Mouse (Mus musculus): ENCODE data around the gene Aurkaip1. TPM values are rescaled to one million over a fixed set of nuclear protein-coding genes. Genes with fewer than 3 reads are reported as not detected.

Aurkaip1 gene
- total RNA-seq (2023) = 77.3 TPM

GRCm38 (mm10) chr4:155831205-155831766 lies at the start of gene Aurkaip1:
Gene Aurkaip1 (plus strand): TSS chr4:155831272.

GRCm38 (mm10) chr4:155785819-155786218 lies 45.3 kb upstream of the Aurkaip1 start, which contains the start of gene Tmem88b:
Gene Tmem88b (minus strand): TSS chr4:155785874.

GRCm38 (mm10) chr4:155790021-155790489 lies 41.0 kb upstream of the Aurkaip1 start, which contains the start of gene Ankrd65:
Gene Ankrd65 (plus strand): TSS chr4:155790439.

GRCm38 (mm10) chr4:155802741-155803339 lies 28.2 kb upstream of the Aurkaip1 start, which contains the start of gene Mrpl20:
Gene Mrpl20 (plus strand): TSS chr4:155802878.

GRCm38 (mm10) chr4:155811929-155812664 lies 19.0 kb upstream of the Aurkaip1 start, which contains the start of gene Ccnl2:
Gene Ccnl2 (plus strand): TSS chr4:155812489.

GRCm38 (mm10) chr4:155839483-155839910 lies 8.4 kb downstream of the Aurkaip1 start, which contains the start of gene Mxra8:
Gene Mxra8 (plus strand): TSS chr4:155839680.

GRCm38 (mm10) chr4:155846871-155847578 lies 16.0 kb downstream of the Aurkaip1 start, which contains the start of gene Dvl1:
Gene Dvl1 (plus strand): TSS chr4:155847402.

GRCm38 (mm10) chr4:155863001-155863400 lies 31.9 kb downstream of the Aurkaip1 start, which contains the start of gene Tas1r3:
Gene Tas1r3 (minus strand): TSS chr4:155863362.

GRCm38 (mm10) chr4:155869317-155870033 lies 38.4 kb downstream of the Aurkaip1 start, which contains the start of the genes Cptp and Ints11:
Gene Cptp (minus strand): TSS chr4:155869440.
Gene Ints11 (plus strand): TSS chr4:155869546.

Other genes starting within 250 kb of the Aurkaip1 start
- 32.1 TPM for gene Slc35e2, start 229.9 kb upstream of the Aurkaip1 start, total RNA-seq (2023)
- 173 TPM for gene Cdk11b, start 206.4 kb upstream of the Aurkaip1 start, total RNA-seq (2023)
- not detected for gene Gm10563, start 185.9 kb upstream of the Aurkaip1 start, total RNA-seq (2023)
- gene Mmp23, start 177.9 kb upstream of the Aurkaip1 start, total RNA-seq (2023) = not detected
- 43.4 TPM for gene Mib2, start 162.1 kb upstream of the Aurkaip1 start, total RNA-seq (2023)
- gene Fndc10, start 136.9 kb upstream of the Aurkaip1 start, total RNA-seq (2023) = 6.3 TPM
- gene Ssu72, start 126.5 kb upstream of the Aurkaip1 start, total RNA-seq (2023) = 66.8 TPM
- gene Tmem240, start 96.5 kb upstream of the Aurkaip1 start, total RNA-seq (2023) = 0.46 TPM
- gene Atad3a, start 70.2 kb upstream of the Aurkaip1 start, total RNA-seq (2023) = 54.1 TPM
- not detected for gene Vwa1, start 56.6 kb upstream of the Aurkaip1 start, total RNA-seq (2023)
- not detected for gene Tmem88b, start 45.4 kb upstream of the Aurkaip1 start, total RNA-seq (2023)
- not detected for gene Ankrd65, start 40.8 kb upstream of the Aurkaip1 start, total RNA-seq (2023)
- 42.1 TPM for gene Mrpl20, start 28.4 kb upstream of the Aurkaip1 start, total RNA-seq (2023)
- 224 TPM for gene Ccnl2, start 18.8 kb upstream of the Aurkaip1 start, total RNA-seq (2023)
- 2.2 TPM for gene Mxra8, start 8.4 kb downstream of the Aurkaip1 start, total RNA-seq (2023)
- gene Dvl1, start 16.1 kb downstream of the Aurkaip1 start, total RNA-seq (2023) = 65.7 TPM
- 1.3 TPM for gene Tas1r3, start 32.1 kb downstream of the Aurkaip1 start, total RNA-seq (2023)
- 16.1 TPM for gene Cptp, start 38.2 kb downstream of the Aurkaip1 start, total RNA-seq (2023)
- gene Ints11, start 38.3 kb downstream of the Aurkaip1 start, total RNA-seq (2023) = 63.0 TPM
- gene Pusl1, start 60.5 kb downstream of the Aurkaip1 start, total RNA-seq (2023) = 46.0 TPM
- 48.0 TPM for gene Acap3, start 60.5 kb downstream of the Aurkaip1 start, total RNA-seq (2023)
- 114 TPM for gene Ube2j2, start 112.6 kb downstream of the Aurkaip1 start, total RNA-seq (2023)
- gene C1qtnf12, start 131.0 kb downstream of the Aurkaip1 start, total RNA-seq (2023) = 3.1 TPM
- 2.8 TPM for gene B3galt6, start 161.4 kb downstream of the Aurkaip1 start, total RNA-seq (2023)
- 167 TPM for gene Sdf4, start 161.6 kb downstream of the Aurkaip1 start, total RNA-seq (2023)
- 15.7 TPM for gene Tnfrsf4, start 182.6 kb downstream of the Aurkaip1 start, total RNA-seq (2023)
- 28.4 TPM for gene Tnfrsf18, start 194.9 kb downstream of the Aurkaip1 start, total RNA-seq (2023)
- gene Ttll10, start 228.1 kb downstream of the Aurkaip1 start, total RNA-seq (2023) = not detected